Mouse (Mus musculus) stomach, embryonic 15.5 days (tissue): ENCODE results near the gene Gm32687. TPM values are rescaled to one million over a fixed set of nuclear protein-coding genes. Genes with fewer than 3 reads are reported as not detected.
"Not testable (repeated sequence)": the region's sequence is repeated elsewhere in the genome, so short reads cannot be mapped to it uniquely, and the experiment has no call there.

Source experiments
- ATAC-seq: fragments of 200-750 bp; cut with Nextera tagmentation; 2 replicates; pipeline ENCODE4 v1.8.0; 2017; ENCODE audit warnings: low read depth, moderate number of reproducible peaks, moderate TSS enrichment; ENCODE audit not compliant: insufficient read depth, low FRiP score
- H3K27ac ChIP-seq: fragments of 300-500 bp; sonication (generic); 2 replicates; pipeline ENCODE4 v1.5.1; 2015; ENCODE audit warnings: mild to moderate bottlenecking, inconsistent platforms
- H3K27me3 ChIP-seq: fragments of 300-500 bp; sonication (generic); replicated peaks from 2 replicates; pipeline ENCODE4 v1.6.1; 2015; ENCODE audit warnings: inconsistent platforms
- H3K36me3 ChIP-seq: fragments of 300-500 bp; sonication (generic); 2 replicates; pipeline ENCODE4 v1.6.1; 2015; ENCODE audit warnings: inconsistent platforms
- H3K4me1 ChIP-seq: fragments of 300-500 bp; sonication (generic); 2 replicates; pipeline ENCODE4 v1.6.1; 2015; ENCODE audit warnings: inconsistent platforms
- H3K4me2 ChIP-seq: fragments of 300-500 bp; sonication (generic); 2 replicates; pipeline ENCODE4 v1.6.1; 2015; ENCODE audit warnings: mild to moderate bottlenecking, inconsistent platforms
- H3K4me3 ChIP-seq: fragments of 300-500 bp; sonication (generic); replicated peaks from 2 replicates; pipeline ENCODE4 v1.5.1; 2015; ENCODE audit warnings: inconsistent platforms
- H3K9ac ChIP-seq: fragments of 300-500 bp; sonication (generic); 2 replicates; pipeline ENCODE4 v1.6.1; 2015; ENCODE audit warnings: inconsistent platforms
- H3K9me3 ChIP-seq: fragments of 300-500 bp; sonication (generic); 2 replicates; pipeline ENCODE4 v1.6.1; 2016; ENCODE audit warnings: inconsistent platforms
- WGBS: fragments of 180-500 bp; shearing (Covaris S2); methylation state at CpG from one replicate; pipeline ENCODE4 v1.1.7; 2015; 5-methylcytosine and 5-hydroxymethylcytosine counted together
- polyA plus RNA-seq: library from polyadenylated mRNA; unstranded; fragments of >200 nt; fragmentation: Nextera tagmentation; extraction: Ambion mirVana; gene quantifications from 2 replicates; pipeline ENCODE4 v1.2.1, GENCODE M21; 2015

The Gm32687 gene
- polyA plus RNA-seq = 9.6 and 10.7 TPM in 2 replicates

GRCm38 (mm10) chr10:81863409-81864407 lies at the start of gene Gm32687:
Gene Gm32687 (plus strand): TSS chr10:81863934.
- WGBS = 24% methylated on average over 5 of the region's 49 CpGs
- H3K4me1 ChIP-seq = not testable (repeated sequence)
- peak; percentile 100 for ATAC-seq

GRCm38 (mm10) chr10:81846219-81846618 lies 17.5 kb upstream of the Gm32687 start:
- not testable (repeated sequence) for H3K9ac ChIP-seq, H3K4me1 ChIP-seq, H3K36me3 ChIP-seq, H3K27ac ChIP-seq, H3K4me3 ChIP-seq, H3K27me3 ChIP-seq, ATAC-seq, H3K9me3 ChIP-seq, H3K4me2 ChIP-seq
- WGBS = no CpG with 5 or more reads among the region's 18 CpGs

More at GRCm38 (mm10) chr10:81863409-81864407, at the start of gene Gm32687:
- not testable (repeated sequence) for H3K9me3 ChIP-seq, H3K27ac ChIP-seq, H3K4me2 ChIP-seq, H3K4me3 ChIP-seq, H3K36me3 ChIP-seq, H3K27me3 ChIP-seq, H3K9ac ChIP-seq

DNA sequence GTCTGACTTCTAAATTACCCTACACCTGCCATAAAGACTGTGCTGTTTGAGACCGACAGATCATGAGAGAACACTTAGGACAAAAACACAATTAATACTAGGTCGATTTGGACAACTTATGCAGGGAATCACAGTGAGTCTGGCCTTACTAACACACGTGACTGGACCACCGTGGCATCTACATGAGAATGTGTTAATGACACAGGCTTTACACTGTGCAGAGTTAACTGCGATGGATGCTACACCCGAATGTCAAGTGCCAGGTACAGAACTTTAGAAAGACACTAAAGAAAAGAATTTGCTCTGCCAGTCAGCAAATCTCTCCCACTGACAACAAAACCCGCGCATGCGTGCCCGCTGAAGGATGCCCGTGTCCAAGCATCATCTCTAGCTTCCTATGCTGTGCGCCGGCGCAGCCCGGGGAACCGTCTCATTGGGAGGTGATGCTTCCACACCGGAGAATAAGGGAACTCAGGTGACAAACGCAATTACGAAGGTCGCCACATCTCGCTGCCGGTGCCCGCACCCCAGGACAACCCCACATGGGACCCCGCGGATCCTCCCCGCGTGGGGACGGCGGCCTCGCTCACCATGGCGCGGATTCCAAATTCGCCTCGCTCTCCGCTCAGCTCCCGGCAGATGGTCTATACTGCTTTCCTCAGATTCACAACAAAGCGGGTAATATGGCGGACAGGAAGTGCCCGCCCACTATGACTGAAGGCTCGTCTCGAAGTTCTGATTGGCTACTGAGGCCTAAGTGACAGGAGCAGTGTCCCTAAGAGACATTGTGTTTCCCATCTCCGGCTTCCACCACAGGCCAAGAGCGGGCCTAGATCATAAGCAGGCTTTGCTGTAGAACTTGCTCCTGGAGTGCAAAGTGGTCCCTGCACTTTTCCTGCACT lies 66.4 kb downstream of the Gm32687 start, which contains the start of gene Zfp781:
TSS of gene Zfp781 (minus strand) at position 639 of the 902 bp plus-strand sequence.
- not testable (repeated sequence) for H3K27me3 ChIP-seq, H3K4me2 ChIP-seq, H3K36me3 ChIP-seq, H3K4me3 ChIP-seq, H3K9me3 ChIP-seq, H3K9ac ChIP-seq, H3K4me1 ChIP-seq, H3K27ac ChIP-seq
- no CpG with 5 or more reads among the region's 43 CpGs for WGBS
- ATAC-seq = peak; percentile 93

Other genes starting within 250 kb of the Gm32687 start
- gene Sirt6, start 236.1 kb upstream of the Gm32687 start, polyA plus RNA-seq = 32.9 and 33.3 TPM in 2 replicates
- gene Ankrd24, start 235.4 kb upstream of the Gm32687 start, polyA plus RNA-seq = 10.9 and 12.6 TPM in 2 replicates
- gene Gm10778, start 214.9 kb upstream of the Gm32687 start, polyA plus RNA-seq = 4.3 and 5.2 TPM in 2 replicates
- 11.8 and 13.6 TPM in 2 replicates for gene Zfp433, start 159.1 kb upstream of the Gm32687 start, polyA plus RNA-seq
- 6.7 and 6.9 TPM in 2 replicates for gene Gm3055, start 92.8 kb upstream of the Gm32687 start, polyA plus RNA-seq
- gene Gm4767, start 51.7 kb upstream of the Gm32687 start, polyA plus RNA-seq = 3.1 and 3.3 TPM in 2 replicates
- gene Zfp781, start 66.5 kb downstream of the Gm32687 start, polyA plus RNA-seq = 2.5 and 3.2 TPM in 2 replicates
- gene Zfp873, start 184.2 kb downstream of the Gm32687 start, polyA plus RNA-seq = 12.9 and 13.8 TPM in 2 replicates
- gene BC024063, start 219.4 kb downstream of the Gm32687 start, polyA plus RNA-seq = 4.2 and 5.0 TPM in 2 replicates